Mouse (Mus musculus): Measurements from ENCODE around the gene Clec3a.

- TF ChIP-seq CTCF (IDR thresholded peaks at IDR 0.05; ENCODE audit: control insufficient read depth, insufficient read depth, insufficient read length) (no peak), MAX (IDR thresholded peaks at IDR 0.05) (no peak)
These were observed 1.0 kb downstream of the Clec3a start for GRCm38 (mm10) chr8:114418904-114419303.
